Mouse (Mus musculus) right cerebral cortex, adult 2 months (tissue): ENCODE measurements around the gene Cep170b.

Experiments used
- DNase-seq, 2 experiments: peaks; one replicate each; pipeline ENCODE4 v3.0.0; 2021 to 2022; ENCODE audit warnings: low spot score in 2 of 2

The Cep170b gene

GRCm38 (mm10) chr12:112702374-112703320 is 17.6 kb upstream of the Cep170b start:
- DNase-seq, result no peak

GRCm38 (mm10) chr12:112706704-112707572 is 13.3 kb upstream of the Cep170b start:
- peak; percentile 91 for DNase-seq

GRCm38 (mm10) chr12:112707573-112707869 is 12.7 kb upstream of the Cep170b start:
- DNase-seq, result no peak

- DNase-seq, result peak in 1 of 2 experiments; percentile 26
Measured at GRCm38 (mm10) chr12:112713984-112714383, 6.3 kb upstream of the Cep170b start.

GRCm38 (mm10) chr12:112717140-112717539 is 3.1 kb upstream of the Cep170b start:
- DNase-seq, result peak; percentile 51 to 63

- no peak for DNase-seq
Measured at GRCm38 (mm10) chr12:112718995-112719394, 1.3 kb upstream of the Cep170b start.

- DNase-seq, result no peak
Measured at GRCm38 (mm10) chr12:112720890-112721423, 702 bp downstream of the Cep170b start.

GRCm38 (mm10) chr12:112721424-112722239 is 1.4 kb downstream of the Cep170b start:
- no peak for DNase-seq

GRCm38 (mm10) chr12:112722240-112723027 is 2.2 kb downstream of the Cep170b start:
- peak; percentile 60 to 64 for DNase-seq

GRCm38 (mm10) chr12:112723028-112723330 is 2.7 kb downstream of the Cep170b start:
- DNase-seq, result no peak

GRCm38 (mm10) chr12:112723445-112723844 is 3.2 kb downstream of the Cep170b start:
- no peak for DNase-seq

- peak; percentile 77 to 79 for DNase-seq
Measured at GRCm38 (mm10) chr12:112724077-112724805, 4.0 kb downstream of the Cep170b start.

GRCm38 (mm10) chr12:112727801-112728200 is 7.5 kb downstream of the Cep170b start:
- no peak for DNase-seq

- no peak for DNase-seq
Measured at GRCm38 (mm10) chr12:112730808-112731207, 10.6 kb downstream of the Cep170b start.

GRCm38 (mm10) chr12:112732591-112732990 is 12.3 kb downstream of the Cep170b start:
- no peak for DNase-seq

- no peak for DNase-seq
Measured at GRCm38 (mm10) chr12:112734108-112734820, 14.0 kb downstream of the Cep170b start.

- DNase-seq, result no peak
Measured at GRCm38 (mm10) chr12:112734881-112735655, 14.8 kb downstream of the Cep170b start.

- no peak for DNase-seq
Measured at GRCm38 (mm10) chr12:112735896-112736635, 15.8 kb downstream of the Cep170b start.
